Mouse (Mus musculus): ENCODE results near the gene Wdr45.
"Not testable (repeated sequence)": the region's sequence is repeated elsewhere in the genome, so short reads cannot be mapped to it uniquely, and the experiment has no call there.

Gene Wdr45

DNA sequence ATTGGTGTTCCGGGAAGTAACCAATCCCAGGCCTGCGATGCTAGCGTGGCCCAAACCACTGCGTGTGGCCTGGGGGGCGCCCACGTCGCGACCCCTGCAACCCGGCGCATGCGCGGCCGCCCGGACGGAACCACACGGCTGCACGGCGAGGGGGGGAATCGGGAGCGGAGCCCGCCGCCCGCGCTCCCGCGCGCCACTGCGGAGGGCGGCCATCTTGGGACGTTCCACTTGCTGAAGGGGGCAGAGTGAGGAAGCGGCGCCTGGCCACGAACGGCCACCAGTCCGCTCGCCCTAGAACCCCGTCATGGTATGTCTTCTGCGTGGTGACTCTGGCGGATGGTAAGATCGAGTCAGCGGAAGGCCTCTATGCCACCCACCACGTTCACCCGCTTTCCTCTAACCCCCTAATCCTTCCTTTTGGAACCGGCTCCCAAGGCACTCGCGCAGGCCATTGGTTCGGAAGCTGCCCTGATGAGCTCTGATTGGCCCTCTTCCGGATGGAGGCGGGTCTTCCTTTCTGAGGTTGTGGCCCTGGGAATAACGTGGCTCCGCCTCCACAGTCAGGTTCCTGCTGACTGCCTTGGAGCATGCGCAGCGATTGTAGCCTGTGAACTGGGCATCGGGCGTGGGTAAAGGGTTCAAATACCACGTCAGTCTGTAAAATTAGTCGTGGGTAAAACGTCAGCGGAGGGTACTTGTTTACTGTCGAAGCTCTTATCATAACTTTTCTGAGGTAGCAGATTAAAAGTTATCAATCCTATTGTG lies at the start of gene Wdr45:
Gene Wdr45, plus strand, starts transcription at position 199 of the 765 bp plus-strand sequence.
- peak; percentile 97 for DNase-seq

DNA sequence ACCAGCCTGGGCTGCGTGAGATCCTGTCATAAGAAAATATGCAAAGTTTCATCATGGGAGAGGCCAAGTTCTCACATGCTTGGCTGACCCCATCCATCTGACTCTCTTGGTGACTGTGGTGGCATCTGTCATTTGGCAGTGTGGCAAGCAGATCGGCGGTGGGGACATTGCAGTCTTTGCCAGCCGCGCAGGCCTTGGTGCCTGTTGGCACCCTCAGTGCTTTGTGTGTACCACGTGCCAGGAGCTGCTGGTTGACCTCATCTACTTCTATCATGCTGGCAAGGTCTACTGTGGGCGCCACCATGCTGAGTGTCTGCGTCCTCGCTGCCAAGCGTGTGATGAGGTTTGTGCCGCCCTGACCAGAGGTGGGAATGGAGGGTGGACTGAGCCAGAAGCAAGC lies 49.3 kb upstream of the Wdr45 start:
- DNase-seq: no peak

DNA sequence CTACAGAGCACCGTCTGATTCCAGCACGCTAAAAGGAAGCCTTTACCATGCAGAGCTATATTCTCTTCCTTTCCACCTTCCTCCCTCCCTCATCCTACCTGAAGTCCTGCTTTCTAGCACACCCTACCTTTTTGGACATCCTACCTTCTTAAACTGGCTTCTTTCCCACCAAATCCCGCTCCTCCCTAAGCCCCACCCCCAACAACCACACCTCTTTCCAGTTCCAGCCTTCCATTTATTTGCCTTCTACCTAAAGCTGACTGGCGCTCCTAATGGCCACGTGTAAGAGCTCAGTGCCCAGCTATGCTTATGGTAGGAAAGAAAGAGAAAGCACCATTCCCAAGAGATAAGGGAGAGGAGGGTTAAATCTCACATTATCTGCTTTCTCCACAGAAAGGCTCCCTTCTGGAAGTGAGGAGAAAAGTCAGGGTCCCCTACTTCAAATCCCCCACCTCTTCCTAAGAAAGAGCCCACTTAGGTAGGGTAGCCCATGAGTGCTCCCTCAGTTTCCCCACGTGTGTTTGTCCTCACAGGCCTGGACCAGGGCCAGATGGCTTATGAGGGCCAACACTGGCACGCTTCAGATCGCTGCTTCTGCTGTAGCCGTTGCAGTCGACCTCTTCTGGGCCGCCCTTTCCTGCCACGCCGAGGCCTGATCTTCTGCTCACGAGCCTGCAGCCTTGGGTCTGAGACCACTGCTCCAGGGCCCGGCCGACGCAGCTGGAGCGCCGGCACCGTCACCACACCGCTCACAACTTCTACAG lies 48.2 kb upstream of the Wdr45 start:
- DNase-seq: no peak

DNA sequence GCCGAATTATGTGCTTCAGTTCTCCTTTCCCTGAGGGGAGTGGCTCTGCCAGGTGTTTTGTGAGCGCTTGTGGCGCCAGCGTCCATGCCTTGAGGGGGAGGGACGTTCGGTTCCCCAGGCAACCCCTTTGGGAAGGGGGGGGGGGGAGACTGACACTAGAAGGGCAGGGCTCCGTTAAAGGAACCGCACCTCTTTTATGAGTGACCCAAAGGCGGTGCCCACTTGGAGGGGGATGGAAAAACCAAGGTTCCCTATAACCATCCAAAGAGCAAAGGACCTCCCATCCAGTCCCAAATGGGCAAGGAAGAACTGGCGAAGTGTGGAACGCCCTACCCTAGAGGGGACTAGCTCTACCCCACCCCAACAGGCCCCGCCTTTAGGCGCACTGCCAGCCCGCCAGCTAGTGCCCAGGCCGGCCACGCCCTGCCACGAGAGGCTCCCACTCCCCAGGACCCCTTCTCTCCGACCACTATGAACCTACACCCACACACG lies 43.7 kb upstream of the Wdr45 start:
- peak; percentile 61 for DNase-seq

DNA sequence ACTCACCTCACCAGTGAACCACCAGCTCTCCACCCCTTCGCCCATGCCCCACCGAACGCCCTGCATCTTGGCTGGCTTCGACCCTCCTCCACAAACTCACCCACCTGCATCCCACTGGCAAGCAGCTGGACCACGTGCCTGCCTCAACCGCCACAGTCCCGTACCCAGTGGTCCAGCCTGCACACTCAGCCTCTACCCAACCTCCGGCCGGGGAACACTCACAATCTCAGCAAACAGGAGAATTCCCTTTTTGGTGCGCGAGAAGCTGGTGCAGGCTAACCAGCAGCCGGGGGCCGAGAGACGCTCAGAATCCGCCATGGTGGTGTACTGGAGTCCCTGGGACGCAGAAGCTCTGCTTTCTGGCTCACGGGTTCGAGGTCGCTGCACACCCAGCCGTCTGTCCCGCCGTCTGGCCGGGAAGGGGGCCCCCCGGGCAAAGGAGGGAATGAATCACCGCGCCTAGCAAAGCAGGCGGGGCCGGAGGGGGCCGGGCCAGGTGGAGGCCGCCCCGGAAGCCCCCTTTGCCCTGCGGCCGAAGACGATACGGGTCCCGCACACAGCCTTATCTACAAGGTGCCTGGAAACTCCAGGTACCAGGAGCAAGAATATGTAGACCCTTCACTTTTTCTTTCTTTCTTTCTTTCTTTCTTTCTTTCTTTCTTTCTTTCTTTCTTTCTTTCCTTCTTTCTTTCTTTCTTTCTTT lies 43.1 kb upstream of the Wdr45 start, which contains the start of gene Plp2:
Gene Plp2, minus strand, starts transcription at position 470 of the 703 bp plus-strand sequence.
- peak; percentile 13 for DNase-seq

DNA sequence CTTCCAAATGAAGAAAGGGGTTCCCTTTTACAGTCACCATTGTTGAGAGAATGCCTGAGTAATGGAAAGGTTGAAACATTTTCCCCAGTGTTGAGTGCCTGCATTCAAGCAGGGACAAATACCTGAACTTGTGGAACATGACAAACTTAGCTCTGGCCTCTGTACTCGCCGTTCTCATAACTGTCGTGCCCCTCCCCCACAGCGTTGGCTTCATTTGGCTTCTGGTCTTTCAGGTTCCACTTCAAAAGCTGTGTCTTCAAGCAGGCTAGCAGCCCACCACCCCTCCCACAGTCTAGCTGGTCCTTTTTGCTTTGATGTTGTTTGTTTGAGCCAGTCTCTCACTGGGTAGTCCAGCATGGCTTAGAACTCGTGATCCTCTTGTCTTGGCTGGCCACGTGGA lies 41.4 kb upstream of the Wdr45 start:
- DNase-seq: peak; percentile 19

DNA sequence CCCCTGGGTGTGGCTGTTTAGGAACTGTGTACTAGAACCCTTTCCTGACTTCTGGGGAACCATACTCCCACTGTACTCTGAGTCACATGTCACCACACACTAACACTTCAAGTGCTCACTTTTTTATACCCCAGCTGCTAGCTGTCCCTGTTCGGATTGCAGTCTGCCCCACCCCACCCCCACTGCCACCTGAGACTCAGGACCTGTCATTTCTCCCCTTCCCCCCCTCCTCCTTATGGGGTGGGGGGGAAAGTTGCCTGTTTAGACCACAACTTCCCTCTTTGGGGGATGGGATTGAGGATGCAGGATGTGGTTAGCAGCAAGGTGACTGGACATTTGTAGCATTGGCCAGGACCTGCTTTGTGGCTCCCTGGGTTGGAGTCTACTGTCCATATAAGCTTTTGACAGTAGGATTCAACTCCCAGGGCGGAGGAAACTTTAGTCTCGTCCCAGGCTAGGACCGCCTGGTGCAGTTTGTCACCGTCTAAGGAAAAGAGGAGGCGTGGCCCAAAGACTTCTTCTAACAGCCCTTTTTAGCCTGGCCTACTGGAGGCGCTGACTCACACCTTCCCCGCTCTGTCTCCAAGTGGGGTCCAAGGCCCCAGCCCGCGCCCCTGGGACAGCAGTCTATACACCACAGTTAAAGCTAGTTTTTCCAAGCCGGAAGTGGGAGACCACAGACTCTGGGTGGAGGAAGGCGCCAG lies 40.4 kb upstream of the Wdr45 start:
- DNase-seq: no peak

DNA sequence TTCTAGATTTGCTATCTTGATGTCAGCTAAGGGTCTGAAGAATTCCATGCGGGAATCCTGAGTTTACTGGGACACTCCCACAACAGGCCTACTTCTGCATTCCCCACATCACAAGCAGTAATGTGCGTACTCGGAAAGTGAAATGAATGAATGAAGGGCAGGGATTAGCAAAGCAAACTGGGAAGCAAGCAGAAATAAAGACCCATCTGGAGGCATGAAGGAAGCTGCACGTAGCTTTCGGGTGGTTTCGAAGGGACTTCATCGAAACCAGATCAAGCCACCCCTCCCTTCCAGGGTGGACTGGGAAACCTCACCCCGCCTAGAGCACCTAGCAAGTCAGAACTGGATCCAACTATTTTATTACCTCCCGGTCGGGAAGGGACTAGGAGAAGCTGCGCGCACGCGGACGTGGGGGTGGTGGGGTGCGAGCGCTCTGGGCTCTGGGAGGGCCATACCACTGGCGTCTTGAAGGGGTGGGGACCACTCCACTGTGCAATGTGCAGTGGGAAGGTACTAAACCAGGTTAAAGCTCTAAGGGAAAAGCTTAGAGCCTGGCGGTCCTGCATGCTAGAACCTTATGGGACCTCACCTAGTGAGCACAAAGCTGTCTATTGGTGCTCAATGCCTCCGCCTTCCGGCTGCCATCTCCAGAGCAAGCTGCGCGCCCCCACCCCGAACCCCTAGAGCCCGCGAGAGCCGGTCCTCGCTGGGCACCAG lies 39.7 kb upstream of the Wdr45 start:
- DNase-seq: peak; percentile 35

DNA sequence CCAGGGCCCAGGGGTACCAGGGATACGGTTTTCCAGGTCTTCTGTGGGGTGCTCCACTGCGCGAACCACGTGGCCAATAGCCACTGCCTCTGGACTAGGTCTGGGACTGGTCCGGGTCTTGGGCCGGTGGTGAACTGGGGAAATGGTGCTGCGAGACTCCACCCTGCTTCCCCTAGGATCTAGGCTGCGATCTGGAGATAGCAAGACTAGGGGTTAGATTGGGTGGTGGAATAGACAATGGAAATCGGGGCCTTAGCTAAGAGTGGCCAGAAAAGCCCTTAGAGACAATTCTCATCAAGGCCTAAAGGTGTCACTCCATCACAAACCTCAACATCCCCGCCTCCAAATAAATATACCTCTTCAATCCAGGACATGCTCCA lies 39.1 kb upstream of the Wdr45 start:
- no peak for DNase-seq

DNA sequence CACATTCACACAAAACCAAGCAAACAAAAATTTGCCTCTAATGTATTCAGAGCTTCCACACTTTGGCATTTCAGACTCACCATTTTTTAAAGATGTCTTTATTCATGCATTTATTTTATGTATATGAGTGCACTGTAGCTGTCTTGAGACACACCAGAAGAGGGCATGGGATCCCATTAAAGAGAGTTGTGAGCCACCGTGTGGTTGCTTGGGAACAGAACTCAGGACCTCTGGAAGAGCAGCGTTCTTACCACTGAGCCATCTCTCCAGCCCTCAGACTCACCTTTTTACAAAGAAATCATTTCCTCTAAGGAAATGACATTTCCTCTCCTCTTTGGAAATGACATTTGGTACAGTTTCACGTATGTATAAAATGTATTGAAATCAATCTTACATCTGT lies 35.1 kb upstream of the Wdr45 start:
- DNase-seq: no peak

DNA sequence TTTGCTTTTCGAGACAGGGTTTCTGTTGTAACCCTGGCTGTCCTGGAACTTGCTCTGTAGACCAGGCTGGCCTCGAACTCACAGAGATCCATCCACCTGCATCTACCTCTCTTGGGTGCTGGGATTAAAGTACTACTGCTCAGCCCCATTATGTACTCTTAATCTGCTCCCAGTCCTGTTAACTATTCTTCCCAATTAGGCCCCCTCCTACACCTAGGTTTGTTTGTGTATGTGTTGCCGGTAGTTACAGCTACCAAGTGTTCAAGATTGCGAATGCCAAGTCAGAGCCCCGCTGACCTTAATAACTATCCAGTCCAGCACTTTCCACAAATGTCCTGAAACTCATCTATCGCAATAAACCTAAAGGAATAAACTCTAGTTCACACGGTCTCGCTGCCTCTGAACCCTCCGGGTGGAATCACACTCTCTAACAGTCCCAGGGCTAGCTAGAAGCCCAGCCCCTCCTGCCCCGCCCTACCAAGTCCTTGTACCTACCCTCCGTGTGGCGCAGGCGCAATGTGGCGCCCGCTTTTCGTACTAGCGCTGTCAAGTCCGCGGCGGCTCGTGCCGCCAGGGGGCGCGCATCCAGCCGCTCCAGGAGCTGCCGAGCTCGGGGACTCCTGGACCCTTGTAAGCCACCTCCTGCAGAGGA lies 34.6 kb upstream of the Wdr45 start:
- peak; percentile 94 for DNase-seq

DNA sequence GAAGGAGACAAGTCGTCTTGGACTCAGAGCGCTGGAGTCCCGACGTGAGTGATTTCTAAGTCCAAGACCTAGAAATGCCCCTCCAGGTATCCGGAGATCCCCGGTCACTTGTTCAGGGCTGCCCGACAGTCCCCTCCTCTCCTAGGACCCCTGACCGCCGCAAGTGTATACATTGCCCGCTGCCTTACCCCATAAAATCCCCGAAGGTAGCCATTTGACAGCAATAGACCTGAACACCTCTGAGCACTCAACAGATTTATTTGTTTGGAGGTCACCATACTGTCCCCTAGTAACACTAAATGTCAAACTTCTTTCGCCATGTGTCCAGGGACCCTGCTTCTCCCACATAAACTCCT lies 34.1 kb upstream of the Wdr45 start:
- no peak for DNase-seq

DNA sequence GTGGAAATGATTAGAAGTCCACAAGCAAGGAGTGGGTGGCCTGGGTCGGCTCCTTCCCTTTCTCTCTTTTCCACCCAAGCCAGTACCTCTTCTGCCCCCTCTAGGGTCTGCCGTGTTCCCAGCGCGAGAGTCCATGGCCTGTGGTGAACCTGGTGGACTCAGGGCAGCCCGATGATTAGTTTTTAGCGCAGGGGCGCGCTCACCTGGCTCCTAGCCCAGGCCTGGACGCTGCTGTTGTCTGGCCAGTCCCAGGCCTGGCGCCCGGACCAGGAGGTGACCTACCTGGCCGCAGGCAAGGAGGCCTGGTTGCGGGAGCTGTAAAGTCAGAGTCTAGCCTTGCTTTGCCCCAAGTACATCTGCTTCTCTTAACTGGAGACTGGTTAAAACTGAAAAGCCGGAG lies 33.3 kb upstream of the Wdr45 start, which contains the start of gene Magix:
Gene Magix, minus strand, starts transcription at position 388 of the 400 bp plus-strand sequence.
- peak; percentile 74 for DNase-seq

DNA sequence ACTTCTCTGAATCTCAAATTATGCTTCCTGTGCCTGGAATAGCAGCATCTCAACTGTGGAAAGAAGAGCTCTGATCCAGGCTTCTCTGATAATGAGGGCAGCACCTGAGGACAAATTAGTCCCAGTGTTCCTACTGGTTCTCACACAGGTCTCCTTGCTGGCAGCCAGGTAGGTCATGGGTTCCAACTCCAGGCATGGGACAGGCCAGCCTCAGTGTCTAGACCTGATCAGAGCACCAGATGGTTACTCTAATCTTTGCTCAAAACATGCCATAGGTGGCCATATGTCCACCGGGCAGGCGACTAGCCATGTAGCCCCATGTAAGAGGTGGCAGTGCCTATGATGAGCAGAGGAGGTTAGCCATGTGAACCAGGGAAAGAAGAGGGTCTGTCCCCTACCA lies 25.8 kb upstream of the Wdr45 start:
- no peak for DNase-seq

DNA sequence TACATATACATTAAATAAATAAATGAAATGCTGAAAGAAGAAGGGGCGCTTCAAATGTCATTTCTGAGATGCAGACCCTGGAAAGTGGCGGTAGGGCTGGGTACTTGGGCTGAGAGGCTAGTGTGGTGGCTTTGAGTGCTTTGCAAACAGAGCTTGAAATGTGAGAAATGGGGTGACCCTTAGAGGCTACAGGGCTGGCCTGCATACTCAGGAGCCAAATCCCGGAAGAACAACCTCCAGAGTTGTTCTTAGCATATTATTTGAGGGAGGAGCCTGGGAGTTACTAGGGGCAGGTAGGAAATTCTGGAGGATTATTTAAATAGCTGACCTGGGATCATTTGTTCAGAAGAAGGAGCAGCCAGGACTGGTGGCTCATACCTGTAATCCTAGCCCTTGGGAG lies 23.6 kb upstream of the Wdr45 start:
- no peak for DNase-seq

DNA sequence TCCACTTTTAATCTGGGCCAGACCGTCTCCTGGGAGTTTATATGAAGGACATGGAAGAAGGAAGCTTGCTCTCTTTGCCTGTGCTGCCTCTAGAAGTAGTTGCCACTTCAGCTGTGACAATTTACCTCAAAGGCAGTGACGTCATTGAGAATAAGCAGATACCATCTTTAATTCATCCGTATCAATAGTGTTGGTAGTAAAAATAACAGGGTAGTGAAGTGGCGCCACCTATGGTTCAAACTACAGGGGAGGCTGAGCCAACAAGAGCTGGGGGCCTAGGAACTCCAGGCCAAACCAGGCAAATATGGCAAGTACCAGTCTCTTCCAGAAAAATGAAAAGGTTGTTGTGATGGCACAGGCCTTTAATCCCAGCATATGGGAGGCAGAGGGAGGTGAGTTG lies 21.3 kb upstream of the Wdr45 start:
- DNase-seq: peak; percentile 30

DNA sequence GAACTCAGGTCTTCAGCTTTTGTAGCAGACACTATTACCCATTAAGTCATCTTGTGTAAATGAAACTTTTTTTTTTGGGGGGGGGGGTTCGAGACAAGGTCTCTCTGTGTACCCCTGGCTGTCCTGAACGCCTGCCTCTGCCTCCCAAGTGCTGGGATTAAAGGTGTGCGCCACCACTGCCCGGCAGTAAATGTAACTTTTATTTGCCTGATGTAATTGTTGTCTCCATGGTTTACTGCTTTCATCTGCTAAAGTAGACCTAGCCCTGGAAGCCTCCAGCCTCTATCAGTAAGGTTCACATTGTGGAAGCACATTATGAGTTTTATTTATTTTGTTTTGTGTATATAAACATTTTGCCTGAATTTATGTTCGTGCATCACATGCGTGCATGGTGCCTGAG lies 17.6 kb upstream of the Wdr45 start:
- DNase-seq: no peak

DNA sequence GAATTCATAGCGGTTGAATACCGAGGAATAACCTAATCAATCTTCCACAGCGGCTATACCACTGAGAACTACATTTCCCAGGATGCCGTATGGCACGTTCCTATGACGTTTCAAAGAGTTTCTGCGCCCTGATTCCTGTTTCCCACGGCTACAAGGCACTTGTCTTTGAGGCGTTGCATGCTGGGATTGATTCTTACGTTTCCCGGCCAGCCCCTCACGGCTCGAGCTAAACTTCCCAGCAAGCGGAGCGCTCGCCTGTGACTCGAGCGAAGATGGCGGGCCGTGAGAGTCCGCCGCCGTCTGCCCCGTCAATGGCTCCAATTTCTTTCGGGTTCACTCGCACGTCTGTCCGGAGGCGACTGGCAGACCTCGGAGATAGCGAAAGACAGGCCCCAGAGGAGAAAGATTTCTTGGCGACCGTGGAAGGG lies 17.2 kb upstream of the Wdr45 start, which contains the start of gene Gpkow:
Gene Gpkow, plus strand, starts transcription at position 178 of the 428 bp plus-strand sequence.
- peak; percentile 89 for DNase-seq

DNA sequence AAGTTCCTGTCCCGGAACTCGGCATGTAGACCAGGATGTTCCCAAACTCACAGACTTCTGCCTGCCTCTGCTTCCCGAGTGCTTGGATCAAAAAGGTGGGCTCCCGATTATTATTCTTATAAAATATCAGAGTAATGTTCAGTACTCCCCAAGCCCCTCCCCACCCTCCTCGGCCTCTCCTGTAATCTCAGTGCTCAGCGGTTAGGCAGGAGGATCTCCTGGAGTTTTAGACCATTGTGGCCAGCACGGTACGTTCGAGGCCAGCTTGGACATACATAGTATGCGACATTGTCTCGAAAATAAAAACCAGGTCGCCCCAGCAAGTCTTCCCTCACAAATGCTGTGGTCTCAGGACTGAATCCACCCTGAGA lies 384 bp upstream of the Wdr45 start:
- not testable (repeated sequence) for DNase-seq

DNA sequence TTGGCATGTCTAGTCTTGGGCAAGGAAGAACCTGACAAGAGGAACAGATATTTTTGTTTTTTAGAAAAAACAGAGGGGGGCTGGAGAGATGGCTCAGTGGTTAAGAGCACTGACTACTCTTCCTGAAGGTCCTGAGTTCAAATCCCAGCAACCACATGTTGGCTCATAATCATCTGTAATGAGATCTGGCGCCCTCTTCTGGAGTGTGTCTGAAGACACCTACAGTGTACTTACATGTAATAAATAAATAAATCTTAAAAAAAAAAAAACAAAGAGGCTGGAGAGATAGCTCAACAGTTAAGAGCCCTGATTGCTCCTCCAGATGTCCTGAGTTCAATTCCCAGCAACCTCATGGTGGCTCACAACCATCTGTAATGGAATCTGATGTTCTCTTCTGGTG lies 1.9 kb downstream of the Wdr45 start:
- not testable (repeated sequence) for DNase-seq

DNA sequence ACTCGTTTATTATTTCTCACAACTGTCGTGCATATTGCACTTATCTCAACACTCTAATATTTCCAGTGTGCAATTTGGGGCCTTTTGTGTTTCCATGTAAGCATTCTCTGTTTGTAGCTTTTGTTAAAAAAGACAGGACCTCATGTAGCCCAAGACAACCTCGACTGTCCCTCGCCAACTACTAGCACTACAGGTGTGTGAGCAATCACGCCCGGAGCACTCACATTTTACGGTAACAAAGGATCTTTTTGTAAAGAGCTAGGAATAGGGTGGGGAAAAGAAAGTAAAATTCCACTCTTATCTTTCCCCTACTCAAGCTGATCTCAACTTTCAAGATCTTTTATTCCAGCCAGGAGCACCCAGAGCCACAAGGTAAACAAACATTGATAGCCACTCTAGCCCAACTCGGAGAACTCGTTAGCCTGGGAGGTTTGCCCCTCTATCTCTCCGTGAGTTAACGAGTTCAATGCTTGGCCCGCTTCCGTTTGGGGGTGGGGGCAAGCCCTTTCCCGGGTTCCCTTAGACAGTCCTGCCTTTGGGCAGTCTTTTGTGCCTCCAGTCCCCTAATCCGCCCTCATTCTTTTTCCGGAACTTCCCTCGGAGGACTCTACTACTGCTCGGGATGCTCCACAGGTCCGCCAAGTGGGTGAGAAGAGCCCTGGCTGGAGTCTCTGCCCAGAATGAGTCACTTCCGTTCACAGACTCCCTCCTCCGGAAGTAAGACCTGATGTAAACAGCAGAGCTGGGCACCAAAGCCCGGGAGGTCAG lies 7.6 kb downstream of the Wdr45 start, which contains the start of gene Gm45208:
Gene Gm45208, plus strand, starts transcription at position 732 of the 768 bp plus-strand sequence.
- DNase-seq: peak; percentile 75
